Mouse (Mus musculus): ENCODE results near the gene Pex14. TPM values are rescaled to one million over a fixed set of nuclear protein-coding genes. Genes with fewer than 3 reads are reported as not detected.

The Pex14 gene
- polyA plus RNA-seq, 1 experiment from 2014 or later = 46.0 TPM

DNA sequence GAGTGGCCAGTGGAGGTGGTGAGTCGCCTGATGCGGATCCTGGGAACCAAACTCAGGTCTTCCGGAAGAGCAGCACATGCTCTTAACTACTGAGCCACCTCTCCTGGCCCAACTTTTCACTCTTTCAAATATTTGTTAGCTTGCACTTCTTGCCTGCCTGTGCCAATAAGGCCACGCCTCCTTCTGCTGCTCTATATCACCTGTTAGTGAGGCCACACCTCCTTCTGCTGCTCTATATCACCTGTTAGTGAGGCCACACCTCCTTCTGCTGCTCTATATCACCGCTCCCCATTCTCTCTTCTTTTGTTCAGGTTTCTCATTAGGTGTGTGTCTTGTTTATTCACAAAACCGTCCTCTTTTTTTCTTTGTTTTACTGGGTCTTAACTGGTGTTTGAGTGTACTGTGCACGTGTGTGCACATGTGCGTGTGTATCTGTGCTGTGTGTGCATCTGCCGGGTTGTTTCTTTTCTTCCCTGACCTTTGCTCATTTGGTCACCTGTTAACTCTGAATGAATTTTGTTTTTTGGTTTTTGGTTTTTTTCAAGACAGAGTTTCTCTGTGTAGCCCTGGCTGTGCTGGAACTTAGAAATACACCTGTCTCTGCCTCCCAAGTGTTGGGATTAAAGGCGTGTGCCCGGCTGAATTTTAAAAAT, 97.1 kb downstream of the Pex14 start:
- ATAC-seq (replicated peaks; ENCODE audit: low FRiP score, low TSS enrichment, low read depth) (peak; percentile 88), DNase-seq (ENCODE audit: low spot score) (no peak)
- Histone ChIP-seq H3K4me2 (ENCODE audit: low read length) (no peak overlapping the region), H3K36me3 (ENCODE audit: control insufficient read depth, insufficient read depth, low read length) (no peaks in the 10 kb centered on the region), H3K27ac (ENCODE audit: low read depth) (no peak overlapping the region), H3K9me3 (ENCODE audit: control insufficient read depth, low read length) (no peaks in the 10 kb centered on the region), H3K27me3 (replicated peaks; ENCODE audit: control insufficient read depth, insufficient read depth, low read length) (no peaks in the 10 kb centered on the region), H3K9ac (ENCODE audit: low read length) (no peak overlapping the region), H3K4me3 (ENCODE audit: low read depth, low read length) (no peak overlapping the region), H3K4me1 (replicated peaks; ENCODE audit: control insufficient read depth, insufficient read depth, low read length) (no peaks in the 10 kb centered on the region; the same call in 1 of the 2 replicates)
- 87% methylated on average over 11 of the region's 11 CpGs for WGBS

DNA sequence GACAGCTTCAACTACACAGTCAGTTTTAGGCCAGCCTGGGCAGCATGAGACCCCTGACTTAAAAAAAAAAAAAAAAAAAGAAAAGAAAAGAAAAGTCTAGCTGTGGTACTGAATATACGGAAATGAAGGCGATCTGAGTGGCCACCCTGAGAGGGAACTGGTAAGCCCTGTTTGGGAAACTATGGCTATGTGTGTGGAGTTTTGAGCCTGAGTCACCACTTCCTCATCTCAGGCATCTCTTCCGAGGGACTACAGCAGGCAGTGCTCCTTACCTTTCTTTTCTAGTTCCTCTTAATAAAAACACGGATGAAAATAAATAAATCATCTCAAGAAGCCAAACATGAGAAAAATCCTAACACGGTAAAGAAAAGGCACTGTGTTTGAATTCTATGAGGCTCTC, 98.2 kb downstream of the Pex14 start:
- H3K4me3 ChIP-seq (ENCODE audit: low read depth, low read length) = no peak overlapping the region
- no peak for ATAC-seq (replicated peaks; ENCODE audit: low FRiP score, low TSS enrichment, low read depth)
- 77% methylated on average over 5 of the region's 5 CpGs for WGBS

DNA sequence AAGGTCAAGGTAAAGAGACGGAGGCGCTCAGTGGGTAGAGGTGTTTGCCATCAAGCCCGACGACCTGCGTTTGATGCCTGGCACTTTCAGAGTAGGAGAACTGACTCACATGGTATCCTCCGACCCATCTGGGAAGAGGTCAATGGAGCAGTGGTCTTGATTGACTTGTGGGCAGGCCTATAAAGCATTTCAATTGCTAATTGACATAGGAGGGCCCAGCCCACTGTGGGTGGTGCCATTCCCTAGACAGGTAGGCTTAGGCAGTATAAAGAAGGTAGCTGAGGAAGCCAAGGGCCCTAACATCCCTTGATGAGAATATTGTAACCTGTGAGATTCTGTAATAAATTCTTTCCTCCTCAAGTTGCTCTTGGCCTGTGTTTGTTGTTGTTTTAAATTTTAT, 98.9 kb downstream of the Pex14 start:
- no peaks in the 10 kb centered on the region for H3K36me3 ChIP-seq (ENCODE audit: control insufficient read depth, insufficient read depth, low read length)
- no peaks in the 10 kb centered on the region for H3K9me3 ChIP-seq (ENCODE audit: control insufficient read depth, low read length)
- no peak overlapping the region for H3K27ac ChIP-seq (ENCODE audit: low read depth)
- H3K4me1 ChIP-seq (replicated peaks; ENCODE audit: control insufficient read depth, insufficient read depth, low read length) = no peaks in the 10 kb centered on the region; the same call in 1 of the 2 replicates
- 93% methylated on average over 6 of the region's 6 CpGs for WGBS
- no peak overlapping the region for H3K9ac ChIP-seq (ENCODE audit: low read length)
- H3K4me2 ChIP-seq (ENCODE audit: low read length) = no peak overlapping the region
- no peaks in the 10 kb centered on the region for H3K27me3 ChIP-seq (replicated peaks; ENCODE audit: control insufficient read depth, insufficient read depth, low read length)
- DNase-seq (ENCODE audit: low spot score) (no peak), ATAC-seq (replicated peaks; ENCODE audit: low FRiP score, low TSS enrichment, low read depth) (no peak)
- H3K4me3 ChIP-seq (ENCODE audit: low read depth, low read length) = no peak overlapping the region

More for the DNA sequence above, 98.2 kb downstream of the Pex14 start:
- DNase-seq (ENCODE audit: low spot score) = no peak
- Histone ChIP-seq H3K27ac (ENCODE audit: low read depth) (no peak overlapping the region), H3K9ac (ENCODE audit: low read length) (no peak overlapping the region), H3K27me3 (replicated peaks; ENCODE audit: control insufficient read depth, insufficient read depth, low read length) (no peaks in the 10 kb centered on the region), H3K4me1 (replicated peaks; ENCODE audit: control insufficient read depth, insufficient read depth, low read length) (no peaks in the 10 kb centered on the region; the same call in 1 of the 2 replicates), H3K9me3 (ENCODE audit: control insufficient read depth, low read length) (no peaks in the 10 kb centered on the region), H3K36me3 (ENCODE audit: control insufficient read depth, insufficient read depth, low read length) (no peaks in the 10 kb centered on the region), H3K4me2 (ENCODE audit: low read length) (no peak overlapping the region)

DNA sequence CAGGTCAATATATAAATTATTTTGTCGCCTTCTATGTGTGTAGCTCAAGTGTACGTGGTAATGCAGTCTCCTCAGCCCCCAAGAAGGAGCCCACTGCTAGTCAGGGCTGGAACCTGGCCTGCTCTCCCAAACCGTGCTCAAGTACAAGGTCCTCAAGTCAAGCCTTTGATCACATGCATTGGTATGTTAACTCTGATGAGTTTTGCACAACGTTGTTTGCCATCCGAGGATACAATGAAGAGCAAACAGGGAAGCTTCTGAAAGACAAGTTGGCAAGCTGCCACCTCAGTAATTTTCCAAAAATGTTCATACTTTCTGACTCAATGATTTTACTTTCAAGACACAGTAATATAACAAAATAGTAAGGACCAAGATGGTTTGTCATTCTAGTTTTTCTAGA, 105.7 kb downstream of the Pex14 start:
- Histone ChIP-seq H3K27ac (ENCODE audit: low read depth) (no peak overlapping the region), H3K27me3 (replicated peaks; ENCODE audit: control insufficient read depth, insufficient read depth, low read length) (no peaks in the 10 kb centered on the region), H3K4me1 (replicated peaks; ENCODE audit: control insufficient read depth, insufficient read depth, low read length) (0 out of 2 replicates have a peak, but pooled peaks cover 3% of the 10 kb centered on the region), H3K4me3 (ENCODE audit: low read depth, low read length) (no peak overlapping the region), H3K36me3 (ENCODE audit: control insufficient read depth, insufficient read depth, low read length) (no peaks in the 10 kb centered on the region), H3K4me2 (ENCODE audit: low read length) (no peak overlapping the region), H3K9me3 (ENCODE audit: control insufficient read depth, low read length) (no peaks in the 10 kb centered on the region), H3K9ac (ENCODE audit: low read length) (no peak overlapping the region)
- WGBS = 77% methylated on average over 5 of the region's 5 CpGs
- ATAC-seq (replicated peaks; ENCODE audit: low FRiP score, low TSS enrichment, low read depth) = no peak
- no peak for DNase-seq (ENCODE audit: low spot score)

DNA sequence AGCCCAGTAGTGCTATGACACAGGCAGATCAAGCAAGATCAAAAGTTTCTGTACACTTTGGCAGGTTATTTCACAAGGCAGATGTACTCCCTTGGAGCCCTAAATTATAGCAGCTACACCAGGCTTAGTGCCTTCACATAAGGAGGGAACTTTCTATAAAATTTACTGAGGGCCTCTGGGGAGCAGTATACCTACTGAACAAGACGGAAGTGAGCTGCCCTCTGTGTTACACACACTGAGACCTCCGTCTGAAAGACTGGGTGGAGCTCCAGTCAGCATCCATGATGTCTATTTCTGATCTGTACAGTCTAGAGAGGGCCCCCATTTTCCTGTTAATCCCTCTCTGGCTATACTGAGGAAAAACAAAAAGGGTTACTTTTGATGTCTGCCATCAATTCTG, 109.6 kb downstream of the Pex14 start:
- 28% methylated on average over 2 of the region's 2 CpGs for WGBS
- H3K4me3 ChIP-seq (ENCODE audit: low read depth, low read length) = no peak overlapping the region
- no peak overlapping the region for H3K4me2 ChIP-seq (ENCODE audit: low read length)
- ATAC-seq (replicated peaks; ENCODE audit: low FRiP score, low TSS enrichment, low read depth) (0 out of 2 replicates have a peak, but pooled peaks have one; percentile 36), DNase-seq (ENCODE audit: low spot score) (no peak)
- H3K9ac ChIP-seq (ENCODE audit: low read length) = no peak overlapping the region
- no peaks in the 10 kb centered on the region for H3K9me3 ChIP-seq (ENCODE audit: control insufficient read depth, low read length)
- no peak overlapping the region for H3K27ac ChIP-seq (ENCODE audit: low read depth)
- H3K27me3 ChIP-seq (replicated peaks; ENCODE audit: control insufficient read depth, insufficient read depth, low read length) = no peaks in the 10 kb centered on the region
- H3K36me3 ChIP-seq (ENCODE audit: control insufficient read depth, insufficient read depth, low read length) = no peaks in the 10 kb centered on the region
- peaks cover 21% of the 10 kb centered on the region; the same call in 1 of the 2 replicates for H3K4me1 ChIP-seq (replicated peaks; ENCODE audit: control insufficient read depth, insufficient read depth, low read length)

DNA sequence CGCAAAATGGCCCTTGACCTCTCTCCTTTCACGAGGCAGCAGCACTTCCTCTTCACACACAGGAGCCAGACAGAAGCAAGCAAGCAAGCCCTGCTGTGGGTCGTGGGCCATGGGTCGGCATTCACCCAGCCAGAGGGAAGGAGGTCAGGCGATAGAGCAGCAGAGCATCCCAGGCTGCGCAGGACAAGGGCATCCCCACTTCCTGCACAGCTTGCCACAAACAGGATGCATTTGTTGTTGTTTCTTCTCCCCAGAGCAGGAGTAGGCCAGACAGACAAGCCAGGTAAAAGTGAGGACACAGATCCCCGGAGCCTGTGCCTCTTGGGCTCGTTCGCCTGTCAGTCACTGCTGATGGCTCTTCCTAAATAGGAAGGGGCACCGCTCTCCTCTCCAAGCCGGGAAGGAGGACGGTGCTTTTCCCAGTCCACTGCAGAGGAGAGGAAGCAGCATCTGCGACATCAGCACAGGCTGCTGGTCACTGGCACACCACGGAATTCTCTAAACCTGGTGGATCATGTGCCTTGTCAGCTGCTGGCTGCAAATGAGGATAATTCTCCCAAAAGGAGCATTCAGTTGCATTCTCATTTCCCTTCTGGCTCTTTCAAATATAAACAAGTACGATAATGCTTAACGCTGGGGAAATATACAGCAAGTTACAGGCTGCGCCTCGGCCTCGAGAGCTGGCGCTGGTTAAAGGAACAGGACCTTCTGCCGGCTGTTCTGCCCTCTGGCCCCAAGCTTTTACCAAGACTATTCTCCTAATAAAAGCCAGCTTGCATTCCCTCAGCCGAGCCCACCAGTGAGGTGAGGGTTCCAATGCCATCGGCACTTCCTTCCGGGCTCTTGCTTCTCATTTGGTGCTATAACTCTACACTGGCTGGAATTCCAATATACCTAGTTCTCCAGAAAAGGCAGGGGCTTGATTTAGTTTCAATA, 113.9 kb downstream of the Pex14 start:
- no peak for DNase-seq (ENCODE audit: low spot score)
- Histone ChIP-seq H3K27me3 (replicated peaks; ENCODE audit: control insufficient read depth, insufficient read depth, low read length) (no peaks in the 10 kb centered on the region), H3K36me3 (ENCODE audit: control insufficient read depth, insufficient read depth, low read length) (peaks cover 13% of the 10 kb centered on the region), H3K4me2 (ENCODE audit: low read length) (no peak overlapping the region), H3K4me1 (replicated peaks; ENCODE audit: control insufficient read depth, insufficient read depth, low read length) (peaks cover 23% of the 10 kb centered on the region; the same call in 1 of the 2 replicates), H3K27ac (ENCODE audit: low read depth) (no peak overlapping the region), H3K9ac (ENCODE audit: low read length) (no peak overlapping the region), H3K4me3 (ENCODE audit: low read depth, low read length) (no peak overlapping the region), H3K9me3 (ENCODE audit: control insufficient read depth, low read length) (no peaks in the 10 kb centered on the region)
- ATAC-seq (replicated peaks; ENCODE audit: low FRiP score, low TSS enrichment, low read depth) = no peak
- 40% methylated on average over 24 of the region's 24 CpGs for WGBS

DNA sequence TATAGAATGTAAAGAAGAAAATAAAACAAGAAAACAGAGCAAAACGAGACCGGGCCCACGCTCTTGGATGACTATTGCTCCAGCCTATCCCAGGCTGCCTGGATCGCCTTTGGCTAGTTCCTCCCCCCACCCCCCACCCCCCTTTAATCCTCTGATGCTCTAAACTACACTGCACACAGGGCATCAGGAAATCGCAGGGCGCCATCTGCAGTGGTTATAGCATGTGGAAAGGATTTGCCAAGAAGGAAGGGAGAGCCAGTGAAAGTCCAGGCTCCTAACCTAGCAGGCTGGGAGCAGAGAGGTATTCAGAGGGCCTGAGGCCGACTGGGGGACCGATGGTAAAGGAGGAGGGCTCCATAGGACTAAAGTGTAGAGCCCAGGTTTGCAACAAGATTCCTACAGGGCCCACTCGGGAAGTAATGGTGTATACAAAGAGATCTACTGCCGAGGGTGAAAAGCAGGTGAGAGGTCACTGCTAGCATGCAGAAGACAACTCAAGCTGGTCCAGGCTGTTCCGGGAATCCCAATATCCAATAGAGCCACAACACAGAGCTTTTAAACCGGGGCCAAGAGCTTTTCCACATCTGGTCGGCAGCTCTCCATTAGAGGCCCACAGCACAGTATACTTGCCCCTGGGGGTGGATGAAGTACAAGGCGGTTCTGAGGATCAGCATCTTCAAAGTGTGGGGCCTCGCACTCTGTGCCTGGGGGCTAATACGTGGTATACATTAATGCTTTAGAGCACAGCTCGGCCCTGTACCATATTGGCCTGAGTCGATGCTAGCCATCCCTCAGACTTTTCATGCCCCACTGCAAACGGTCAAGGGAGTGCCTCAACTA, 114.8 kb downstream of the Pex14 start:
- no peak for ATAC-seq (replicated peaks; ENCODE audit: low FRiP score, low TSS enrichment, low read depth)
- H3K9me3 ChIP-seq (ENCODE audit: control insufficient read depth, low read length) = no peaks in the 10 kb centered on the region
- peaks cover 13% of the 10 kb centered on the region for H3K36me3 ChIP-seq (ENCODE audit: control insufficient read depth, insufficient read depth, low read length)
- no peak overlapping the region for H3K27ac ChIP-seq (ENCODE audit: low read depth)
- H3K27me3 ChIP-seq (replicated peaks; ENCODE audit: control insufficient read depth, insufficient read depth, low read length) = no peaks in the 10 kb centered on the region
- no peak overlapping the region for H3K4me3 ChIP-seq (ENCODE audit: low read depth, low read length)
- no peak for DNase-seq (ENCODE audit: low spot score)
- H3K4me1 ChIP-seq (replicated peaks; ENCODE audit: control insufficient read depth, insufficient read depth, low read length) = peaks cover 23% of the 10 kb centered on the region; the same call in 1 of the 2 replicates
- no peak overlapping the region for H3K9ac ChIP-seq (ENCODE audit: low read length)
- H3K4me2 ChIP-seq (ENCODE audit: low read length) = no peak overlapping the region
- WGBS = 57% methylated on average over 19 of the region's 19 CpGs

DNA sequence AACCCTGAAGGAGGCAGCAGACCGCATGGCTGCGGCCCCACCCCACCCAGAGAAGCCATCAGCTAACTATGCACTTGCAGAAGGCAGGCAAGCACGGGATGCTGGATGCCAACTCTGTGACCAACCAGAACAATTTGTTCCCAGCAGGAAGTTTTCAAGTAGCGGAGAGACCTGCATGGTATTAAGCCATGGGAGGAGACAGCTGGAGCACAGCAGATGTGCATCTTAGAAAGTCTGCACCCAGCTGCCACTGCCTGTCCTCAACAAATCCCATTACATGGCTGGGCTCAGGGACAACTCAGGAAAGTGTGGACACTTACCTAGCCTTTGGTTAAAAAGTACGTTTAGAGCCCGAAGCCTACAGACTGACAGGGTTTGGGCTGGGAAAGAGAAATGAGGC, 117.4 kb downstream of the Pex14 start:
- H3K4me2 ChIP-seq (ENCODE audit: low read length) = no peak overlapping the region
- no peak for DNase-seq (ENCODE audit: low spot score)
- H3K36me3 ChIP-seq (ENCODE audit: control insufficient read depth, insufficient read depth, low read length) = peaks cover 13% of the 10 kb centered on the region
- H3K4me1 ChIP-seq (replicated peaks; ENCODE audit: control insufficient read depth, insufficient read depth, low read length) = peaks cover 23% of the 10 kb centered on the region
- no peak overlapping the region for H3K9ac ChIP-seq (ENCODE audit: low read length)
- H3K27me3 ChIP-seq (replicated peaks; ENCODE audit: control insufficient read depth, insufficient read depth, low read length) = no peaks in the 10 kb centered on the region
- H3K4me3 ChIP-seq (ENCODE audit: low read depth, low read length) = no peak overlapping the region
- H3K9me3 ChIP-seq (ENCODE audit: control insufficient read depth, low read length) = no peaks in the 10 kb centered on the region
- WGBS = 69% methylated on average over 6 of the region's 6 CpGs
- H3K27ac ChIP-seq (ENCODE audit: low read depth) = no peak overlapping the region
- ATAC-seq (replicated peaks; ENCODE audit: low FRiP score, low TSS enrichment, low read depth) = no peak

All from intestine, embryonic 14.5 days (tissue).